Mouse (Mus musculus) stomach, postnatal 0 days (tissue): ENCODE measurements around the gene Fmo1.

ENCODE experiments used
- CTCF ChIP-seq: IDR thresholded peaks from 2 replicates; pipeline ENCODE4 v1.5.1; 2016; ENCODE audit warnings: antibody characterized with exemption, low read depth, mild to moderate bottlenecking, moderate library complexity
- EP300 ChIP-seq: optimal IDR thresholded peaks from 2 replicates; pipeline ENCODE3; 2016; ENCODE audit warnings: antibody characterized with exemption

- TF ChIP-seq CTCF (no peak), EP300 (no peak)
These were observed 45.7 kb upstream of the Fmo1 start for GRCm38 (mm10) chr1:162912085-162912484.
